In genomic region chr7:75271306-75271705, GRCm38 (mm10) we compare ENCODE assay signal across 19 mouse cellular contexts. TPM values are rescaled to one million over a fixed set of nuclear protein-coding genes. Genes with fewer than 3 reads are reported as not detected.
DNase-seq lines count a peak whose midpoint lies in the region; ATAC-seq and TF ChIP-seq lines count a peak whose summit lies in the region.
"Had no signal": no experiment of that assay in that cellular context is flagged by ENCODE, and none has a peak within 500 bp of the region (broad histone marks: within the 10 kb centered on the region; RNA-seq: fewer than 3 reads in every experiment).

No protein-coding gene starts in this region.

- no peak for DNase-seq in forebrain, postnatal 0 days
- DNase-seq in cerebellum, adult 2 months, result peak; percentile 52 to 76
- DNase-seq in cerebellum, adult 9-11 months, result peak; percentile 77
- no peak for DNase-seq in B cell, adult 2 months
- no peak for DNase-seq in kidney, adult 9 months
- DNase-seq: adrenal gland, postnatal 10 days; gastrocnemius, postnatal 36 days; heart, postnatal 36 days; kidney, adult 8-10 months had no signal

- H3K36me3 ChIP-seq in forebrain, embryonic 15.5 days, result no peaks in the 10 kb centered on the region
- no peaks in the 10 kb centered on the region for H3K36me3 ChIP-seq in forebrain, postnatal 0 days (ENCODE audit: insufficient read depth)
- H3K36me3 ChIP-seq: embryonic facial prominence, embryonic 10.5 days; G1E; heart, embryonic 13.5 days; hindbrain, embryonic 15.5 days had no signal

- peak overlapping the region; percentile 40; the same call in 1 of the 2 replicates for H3K27ac ChIP-seq in forebrain, embryonic 15.5 days (replicated peaks)
- no peak overlapping the region for H3K27ac ChIP-seq in forebrain, postnatal 0 days (ENCODE audit: low read depth, low read length)
- H3K27ac ChIP-seq in cerebellum, adult 2 months (ENCODE audit: insufficient read depth, low read length), result peak overlapping the region; percentile 95
- H3K27ac ChIP-seq in cortical plate, adult 2 months (ENCODE audit: insufficient read depth, low read length), result peak overlapping the region; percentile 78
- H3K27ac ChIP-seq: embryonic facial prominence, embryonic 10.5 days; forebrain, embryonic 13.5 days; heart, embryonic 13.5 days; hindbrain, embryonic 15.5 days had no signal

- no peaks in the 10 kb centered on the region for H3K9me3 ChIP-seq in forebrain, embryonic 15.5 days
- H3K9me3 ChIP-seq in forebrain, postnatal 0 days (ENCODE audit: low read length), result no peaks in the 10 kb centered on the region
- H3K9me3 ChIP-seq: embryonic facial prominence, embryonic 10.5 days; forebrain, embryonic 13.5 days; G1E; heart, embryonic 13.5 days; hindbrain, embryonic 15.5 days had no signal

- TF ChIP-seq CTCF in forebrain, postnatal 0 days (IDR thresholded peaks at IDR 0.05; ENCODE audit: low read depth), result no peak
- TF ChIP-seq CTCF in cerebellum, adult 2 months (IDR thresholded peaks at IDR 0.05; ENCODE audit: borderline replicate concordance, insufficient read depth, low read depth, low read length), result no peak
- no peak for TF ChIP-seq CTCF in cortical plate, adult 2 months (IDR thresholded peaks at IDR 0.05; ENCODE audit: extremely low read depth, insufficient read depth, low read length)

- H3K4me2 ChIP-seq in forebrain, embryonic 15.5 days (replicated peaks), result no peak overlapping the region
- H3K4me2 ChIP-seq in forebrain, postnatal 0 days (ENCODE audit: low read depth), result no peak overlapping the region
- H3K4me2 ChIP-seq: forebrain, embryonic 13.5 days; heart, embryonic 13.5 days; hindbrain, embryonic 15.5 days had no signal

- H3K4me1 ChIP-seq in forebrain, embryonic 15.5 days, result peaks cover 7% of the 10 kb centered on the region
- no peaks in the 10 kb centered on the region for H3K4me1 ChIP-seq in forebrain, postnatal 0 days (ENCODE audit: insufficient read depth)
- peaks cover 44% of the 10 kb centered on the region for H3K4me1 ChIP-seq in cerebellum, adult 2 months (ENCODE audit: control insufficient read depth, insufficient read depth, low read length)
- H3K4me1 ChIP-seq in cortical plate, adult 2 months (ENCODE audit: control insufficient read depth, insufficient read depth, low read length), result peaks cover 21% of the 10 kb centered on the region
- H3K4me1 ChIP-seq: embryonic facial prominence, embryonic 10.5 days; forebrain, embryonic 13.5 days; hindbrain, embryonic 15.5 days had no signal

- no peak overlapping the region for H3K9ac ChIP-seq in forebrain, embryonic 15.5 days (replicated peaks)
- H3K9ac ChIP-seq in forebrain, postnatal 0 days, result no peak overlapping the region
- H3K9ac ChIP-seq: forebrain, embryonic 13.5 days; heart, embryonic 13.5 days; hindbrain, embryonic 15.5 days had no signal

- ATAC-seq in forebrain, embryonic 15.5 days (replicated peaks), result no peak
- ATAC-seq in forebrain, postnatal 0 days, result no peak
- ATAC-seq: CD4-positive, CD25-positive, alpha-beta regulatory T cell, adult 4 months; inflammation-experienced regulatory T-cells, adult 6 months; intestine, postnatal 0 days had no signal

- H3K4me3 ChIP-seq in forebrain, embryonic 15.5 days, result no peak overlapping the region
- H3K4me3 ChIP-seq in forebrain, postnatal 0 days (ENCODE audit: low read depth, low read length), result no peak overlapping the region
- no peak overlapping the region for H3K4me3 ChIP-seq in cerebellum, adult 2 months (replicated peaks; ENCODE audit: insufficient read depth, low read depth, low read length)
- no peak overlapping the region for H3K4me3 ChIP-seq in cortical plate, adult 2 months (ENCODE audit: insufficient read depth, low read length)
- H3K4me3 ChIP-seq: embryonic facial prominence, embryonic 10.5 days; forebrain, embryonic 13.5 days; heart, embryonic 13.5 days; hindbrain, embryonic 15.5 days had no signal

- TF ChIP-seq POLR2A in cerebellum, adult 2 months (IDR thresholded peaks at IDR 0.05; ENCODE audit: borderline replicate concordance, insufficient read depth, low read length), result no peak
- TF ChIP-seq POLR2A in cortical plate, adult 2 months (IDR thresholded peaks at IDR 0.05; ENCODE audit: extremely low read depth, insufficient read depth, low read length), result no peak

- H3K27me3 ChIP-seq in forebrain, embryonic 15.5 days, result no peaks in the 10 kb centered on the region
- no peaks in the 10 kb centered on the region for H3K27me3 ChIP-seq in forebrain, postnatal 0 days (ENCODE audit: insufficient read depth, low read length)
- H3K27me3 ChIP-seq in cerebellum, adult 2 months (ENCODE audit: control insufficient read depth, insufficient read depth, low read length), result no peaks in the 10 kb centered on the region
- H3K27me3 ChIP-seq: forebrain, embryonic 13.5 days; heart, embryonic 13.5 days; hindbrain, embryonic 15.5 days had no signal

- 74% methylated on average over 3 of the region's 3 CpGs for WGBS in forebrain, embryonic 15.5 days
- WGBS in forebrain, postnatal 0 days, result 67% methylated on average over 3 of the region's 3 CpGs
- 9% methylated on average over 3 of the region's 3 CpGs for WGBS in cerebellum, adult 2 months

RNA-seq across cellular contexts. Expression of gene Sv2b, which starts 37.8 kb away (rescaled TPM):
- polyA plus RNA-seq in forebrain, embryonic 15.5 days (2015; fragmentation: Nextera tagmentation; extraction: Ambion mirVana), result 9.7 and 10.0 TPM in 2 replicates
- 54.1 and 64.0 TPM in 2 replicates for total RNA-seq in forebrain, postnatal 0 days (2014; rRNA removed)
- 19.0 and 21.2 TPM in 2 replicates for polyA plus RNA-seq in forebrain, postnatal 0 days (2015; fragmentation: Nextera tagmentation; extraction: Ambion mirVana)
- 89.2 and 103 TPM in 2 replicates for polyA plus RNA-seq in cerebellum, adult 2 months (2012; rRNA removed)
- polyA plus RNA-seq in cortical plate, adult 2 months (2012; rRNA removed), result 168 and 173 TPM in 2 replicates
- polyA plus RNA-seq: CD4-positive, CD25-positive, alpha-beta regulatory T cell, adult 4 months; G1E; inflammation-experienced regulatory T-cells, adult 6 months had no signal

Comparison
In these comparisons a context has a peak if more than half of its experiments do, and no peak if none do; other contexts are left out.
1. DNase-seq: peak in cerebellum, adult 2 months (2 of 2) and cerebellum, adult 9-11 months (single experiment); none in forebrain, postnatal 0 days (single experiment), B cell, adult 2 months (0 of 2) and kidney, adult 9 months (single experiment).